Mouse (Mus musculus): Measurements from ENCODE around the gene Dctn2. TPM values are rescaled to one million over a fixed set of nuclear protein-coding genes. Genes with fewer than 3 reads are reported as not detected.

Gene Dctn2
- total RNA-seq, 2 experiments from 2014 or later: 144 to 154 TPM

DNA sequence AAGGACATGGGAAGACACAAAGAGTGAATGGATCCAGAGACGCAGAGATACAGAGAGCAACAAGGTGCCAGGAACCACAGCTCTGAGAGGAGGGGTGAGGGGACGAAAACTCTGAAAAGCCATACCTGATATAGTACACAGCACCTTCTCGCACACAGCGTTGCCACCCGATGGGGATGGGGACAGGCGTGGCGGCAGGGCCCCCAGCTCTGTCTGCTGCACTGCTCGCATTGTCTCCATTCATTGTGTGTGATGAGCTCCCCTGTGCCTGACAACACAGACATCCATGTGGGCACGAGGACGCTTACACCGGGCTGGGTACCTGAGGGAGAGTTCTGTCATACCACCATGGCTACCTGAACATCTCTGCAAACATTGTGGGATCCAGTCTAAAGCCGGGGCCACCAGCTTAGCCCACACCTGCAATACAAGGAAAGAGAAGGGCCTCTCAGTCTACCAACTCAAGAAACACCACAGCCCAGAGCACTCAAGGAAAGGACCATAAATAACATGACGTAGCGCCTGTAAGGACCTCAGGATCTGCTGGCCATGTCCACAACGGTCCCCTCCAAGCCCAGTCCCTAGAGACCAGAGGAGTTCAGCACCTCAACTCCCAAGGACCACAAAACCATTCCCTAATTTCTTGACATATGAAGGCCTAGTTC, 21.2 kb downstream of the Dctn2 start:
- intact Hi-C loops (cut with DNase I): loop anchor here (1.0 to 5.0 kb wide), 2 partner anchors 19 to 380 kb away; partner anchors contain the start of genes Nab2 and Nemp1
- no peak for DNase-seq

DNA sequence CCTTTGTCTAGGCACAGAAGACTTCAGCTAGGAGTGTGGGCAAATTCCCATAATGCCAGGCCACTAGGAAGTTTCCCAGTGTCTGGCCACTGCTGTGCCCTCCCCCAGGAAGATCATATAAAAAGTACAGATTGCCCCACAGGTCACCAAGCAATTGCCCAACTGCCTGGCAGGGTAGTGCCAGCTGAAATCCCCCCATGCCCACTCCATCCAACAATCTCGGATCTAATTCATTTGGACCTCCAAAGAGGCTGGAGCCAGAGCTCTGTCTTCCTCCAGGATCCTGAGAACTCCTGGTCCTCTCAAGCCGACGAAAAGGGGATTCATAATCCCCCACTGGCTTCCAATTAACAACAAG, 21.7 kb downstream of the Dctn2 start:
- intact Hi-C loops (cut with DNase I): loop anchor here (1.0 to 5.0 kb wide), 2 partner anchors 20 to 379 kb away; partner anchors contain the start of genes Nab2 and Nemp1
- DNase-seq: no peak

DNA sequence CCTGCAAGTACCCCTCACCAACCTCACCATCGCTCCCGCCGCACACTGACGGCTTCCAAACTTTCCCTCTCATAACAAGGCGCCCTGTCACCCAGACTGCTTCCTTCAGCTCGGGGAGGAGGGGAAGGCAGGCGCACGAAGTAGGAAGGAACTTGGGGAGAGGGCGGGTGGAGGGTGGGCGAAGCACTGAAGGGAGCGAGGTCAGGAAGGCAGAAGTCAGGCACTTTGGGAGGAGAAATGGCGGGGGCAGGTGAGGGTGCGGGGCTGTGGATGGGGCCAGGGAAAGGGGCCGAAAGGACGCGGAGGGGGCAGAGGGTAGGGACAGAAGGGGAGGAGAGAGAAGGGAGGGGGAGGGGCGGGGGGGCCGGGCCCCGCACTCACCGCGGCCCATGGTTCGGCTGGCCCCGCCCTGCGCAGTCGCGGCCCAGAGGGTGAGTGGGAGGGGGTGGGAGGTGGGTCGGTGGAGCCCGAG, 22.2 kb downstream of the Dctn2 start:
- intact Hi-C loops (cut with DNase I): loop anchor here (5.0 kb wide), 1 partner anchor 379 kb away; the partner anchor contains the start of genes Nab2 and Nemp1
- peak in 1 of 2 experiments; percentile 62 for DNase-seq

DNA sequence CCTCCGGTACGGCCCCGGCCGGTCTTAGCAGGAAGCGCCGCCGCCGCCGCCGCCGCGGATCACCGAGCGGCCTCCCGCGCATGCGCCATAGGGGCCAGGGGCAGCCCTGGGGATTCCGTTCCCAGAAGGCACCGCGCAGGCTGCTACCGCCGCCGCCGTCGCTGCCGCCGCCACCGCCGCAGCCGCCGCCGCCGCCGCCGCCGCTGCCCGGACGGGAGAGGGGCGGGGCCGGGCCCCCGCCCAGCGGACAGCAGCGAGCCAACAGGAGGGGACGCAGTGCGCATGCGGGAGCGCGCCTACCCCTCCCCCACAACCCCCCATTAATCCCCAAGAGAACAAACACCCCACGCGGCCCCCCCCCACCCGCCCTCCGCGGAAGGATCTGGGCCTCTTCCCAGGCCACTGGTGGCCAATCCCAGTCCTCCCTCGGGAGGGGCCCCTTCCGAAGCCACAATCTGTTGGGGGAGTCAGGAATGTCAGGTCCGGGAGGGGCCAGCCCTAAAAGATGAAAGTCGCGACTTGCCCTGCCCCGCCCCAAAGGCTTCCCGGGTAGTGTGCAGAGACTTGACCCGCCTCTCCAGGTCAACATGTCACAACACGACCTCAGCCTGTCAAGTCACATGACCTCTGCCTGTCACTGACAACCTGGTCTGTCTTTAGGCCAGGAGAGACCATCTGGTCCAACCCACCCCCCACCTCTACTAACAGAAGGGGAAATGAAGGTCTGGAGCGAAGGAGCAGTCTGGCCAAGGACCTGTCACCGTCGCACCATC, 22.8 kb downstream of the Dctn2 start, which contains the start of gene Mbd6:
TSS of gene Mbd6 (minus strand) at position 219 of the 773 bp plus-strand sequence.
- intact Hi-C loops (cut with DNase I): loop anchor here (5.0 kb wide), 1 partner anchor 378 kb away; the partner anchor contains the start of genes Nab2 and Nemp1
- peak; percentile 89 to 92 for DNase-seq

DNA sequence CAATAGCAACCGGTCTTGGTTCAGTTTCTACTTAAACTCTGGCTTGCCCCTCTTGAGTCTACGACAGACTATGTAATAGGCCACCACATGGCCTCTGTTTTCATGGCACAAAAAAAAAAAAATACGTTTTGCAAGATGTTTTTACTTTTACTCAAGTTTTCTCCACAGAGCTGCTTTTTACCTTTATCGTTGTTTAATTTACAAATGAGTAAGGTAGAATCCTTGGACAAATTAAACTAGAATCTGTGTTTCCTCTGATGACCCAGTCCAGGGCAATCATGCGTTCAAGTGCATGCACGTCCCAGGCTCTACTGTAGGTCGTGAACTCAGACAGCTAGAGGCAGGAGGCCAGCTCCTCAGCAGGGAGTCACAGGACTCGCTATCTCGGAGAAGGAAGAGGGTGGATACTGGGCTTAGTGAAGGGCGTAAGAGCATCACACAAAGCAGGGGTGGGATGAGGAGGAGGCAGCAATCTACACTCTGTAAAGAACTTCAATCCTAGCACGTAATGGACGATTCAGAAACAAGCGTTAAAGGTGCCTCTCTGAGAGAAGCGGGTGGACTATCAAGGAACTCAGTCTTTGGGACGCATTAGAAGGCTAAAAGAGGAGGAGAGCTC, 23.5 kb downstream of the Dctn2 start:
- intact Hi-C loops (cut with DNase I): loop anchor here (5.0 kb wide), 2 partner anchors 378 to 803 kb away; partner anchors contain the start of genes Baz2a, Nab2 and Nemp1
- peak; percentile 66 to 75 for DNase-seq

DNA sequence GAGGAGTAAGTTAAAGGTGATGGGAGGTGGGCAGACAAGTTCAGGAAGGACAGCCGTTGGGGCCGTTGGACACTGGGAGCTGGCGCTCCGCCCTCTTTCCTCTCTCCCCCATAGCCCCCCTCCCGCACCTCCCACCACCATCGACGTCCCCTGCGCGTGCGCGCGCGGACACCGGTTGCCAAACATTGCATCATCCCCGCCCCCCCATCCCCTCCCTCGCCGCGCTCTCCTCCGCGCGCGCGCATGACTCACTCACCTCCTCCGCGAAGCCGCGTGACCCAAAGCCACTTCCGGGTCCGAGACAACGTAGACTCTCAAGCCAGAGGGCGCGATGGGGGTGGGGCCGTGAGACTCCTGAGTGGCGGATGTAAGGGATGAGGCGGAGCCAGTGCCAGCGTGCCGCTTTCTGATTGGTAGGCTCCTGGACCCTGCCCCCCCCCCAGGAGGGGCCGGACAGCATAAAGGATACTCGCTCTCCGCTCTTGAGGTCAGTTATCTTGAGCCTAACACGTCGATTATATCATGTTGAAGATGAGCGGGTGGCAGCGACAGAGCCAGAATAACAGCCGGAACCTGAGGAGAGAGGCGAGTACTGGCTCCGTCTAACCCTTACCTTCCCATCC, 24.2 kb downstream of the Dctn2 start:
- peak; percentile 99 for DNase-seq
- intact Hi-C loops (cut with DNase I): loop anchor here (5.0 kb wide), 1 partner anchor 802 kb away; the partner anchor contains the start of gene Baz2a

DNA sequence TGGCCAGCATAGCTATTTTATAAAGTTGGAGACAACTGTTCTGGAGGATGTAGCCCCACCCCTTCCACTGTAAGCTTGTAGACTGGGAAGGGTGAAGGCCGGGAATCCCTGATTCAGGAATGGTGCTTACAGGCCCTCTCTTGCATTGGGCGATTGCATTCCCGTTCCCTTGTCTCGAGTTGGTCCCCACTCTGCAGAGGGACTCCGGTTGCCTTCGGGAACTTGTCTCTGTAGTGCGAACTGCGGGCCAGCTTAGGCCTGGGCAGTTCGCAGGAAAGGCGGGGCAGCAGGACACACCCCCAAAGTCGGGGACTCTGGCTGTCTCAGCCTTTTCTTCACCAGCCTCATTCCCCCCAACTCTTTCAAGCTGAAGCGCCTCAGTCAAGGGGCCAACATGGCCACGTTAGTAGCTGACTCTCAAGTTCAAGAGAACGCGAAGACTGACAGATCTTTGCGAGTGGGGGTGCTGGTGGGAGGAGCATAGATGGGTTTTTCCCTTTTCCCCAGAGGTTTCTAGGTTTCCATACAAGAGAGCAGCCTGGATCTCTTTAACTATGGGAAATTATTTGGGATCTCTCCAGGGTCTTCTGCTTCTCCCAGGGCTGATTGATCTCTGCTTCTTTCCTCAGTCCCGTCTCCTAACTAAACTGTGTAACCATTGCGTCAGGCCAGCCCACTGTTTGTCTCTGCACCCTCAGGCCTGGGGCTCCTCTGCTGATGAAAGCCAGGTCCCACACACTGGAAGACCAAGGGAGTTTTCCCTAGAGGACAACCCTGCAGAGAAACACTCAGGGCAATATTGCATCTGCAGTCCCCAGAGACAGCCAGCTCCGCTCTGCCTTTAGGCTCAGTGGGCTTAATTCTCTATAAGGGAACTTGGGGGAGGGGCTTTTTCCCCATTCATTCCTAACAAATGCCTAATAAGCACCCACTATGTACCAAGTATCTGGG, 25.0 kb downstream of the Dctn2 start:
- peak in 1 of 2 experiments; percentile 65 for DNase-seq
- intact Hi-C loops (cut with DNase I): loop anchor here (1.0 to 5.0 kb wide), 2 partner anchors 20 to 801 kb away; partner anchors contain the start of genes Baz2a and Mars

DNA sequence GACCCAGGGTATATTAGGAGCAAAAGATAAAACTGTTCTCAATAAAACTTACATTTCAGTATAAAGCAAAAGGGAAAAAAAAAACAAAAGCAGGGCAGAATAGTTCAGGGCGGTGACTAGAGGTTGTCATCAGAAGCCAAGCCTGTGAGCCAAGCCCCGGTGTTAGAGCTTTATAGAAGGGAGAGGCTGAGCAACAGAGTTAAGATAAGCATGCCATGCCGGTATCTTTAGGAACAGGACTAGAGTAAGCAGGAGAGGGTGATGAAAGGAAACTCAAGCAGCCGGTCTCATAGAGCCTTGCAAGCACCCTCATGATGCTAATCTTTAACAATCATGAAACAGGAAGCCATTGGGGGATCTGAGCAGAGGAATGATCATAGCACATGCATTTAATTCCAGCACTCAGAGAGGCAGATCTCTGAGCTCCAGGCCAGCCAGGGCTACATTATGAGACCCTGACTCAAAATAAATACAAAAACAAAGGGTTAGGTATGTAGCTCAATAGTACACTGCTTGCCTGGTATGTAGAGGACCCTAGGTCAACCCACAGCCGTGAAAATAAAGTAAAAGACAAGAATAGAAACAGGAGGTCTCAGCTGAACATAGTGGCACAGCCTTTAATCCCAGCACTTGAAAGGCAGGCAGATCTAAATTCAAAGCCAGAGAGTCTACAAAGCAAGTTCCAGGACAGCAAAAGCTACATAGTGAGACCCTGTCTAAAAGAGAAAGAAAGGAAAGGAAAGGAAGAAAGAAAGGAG, 25.9 kb downstream of the Dctn2 start:
- intact Hi-C loops (cut with DNase I): loop anchor here (1.0 to 5.0 kb wide), 2 partner anchors 19 to 800 kb away; partner anchors contain the start of genes Baz2a and Mars
- DNase-seq: no peak

DNA sequence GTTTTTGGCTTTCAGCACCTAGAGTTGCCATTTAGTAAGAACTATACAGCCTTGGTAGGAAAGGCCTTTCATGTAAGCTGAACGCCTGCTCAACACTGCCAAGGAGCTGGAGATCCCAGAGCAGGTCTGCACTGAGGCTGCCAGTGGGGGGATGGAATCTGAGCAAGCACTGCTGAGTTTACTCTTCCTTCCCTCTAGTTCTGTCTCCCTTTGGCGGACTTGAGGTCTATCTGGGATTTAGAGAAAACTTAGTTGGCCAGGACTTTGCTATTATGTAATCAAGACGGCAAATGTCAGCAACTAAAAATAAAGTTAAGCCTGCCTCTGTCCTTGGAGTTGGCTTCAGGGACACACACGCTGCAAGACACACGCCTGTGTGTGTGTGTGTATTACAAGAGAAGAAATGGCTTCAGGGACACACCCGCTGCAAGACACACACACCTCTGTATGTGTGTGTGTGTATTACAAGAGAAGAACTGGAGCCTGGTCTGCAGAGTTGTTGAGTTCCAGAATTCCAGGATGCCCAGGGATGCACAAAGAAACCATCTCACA, 26.9 kb downstream of the Dctn2 start:
- intact Hi-C loops (cut with DNase I): loop anchor here (5.0 kb wide), 1 partner anchor 799 kb away; the partner anchor contains the start of gene Baz2a
- peak in 1 of 2 experiments; percentile 63 for DNase-seq

DNA sequence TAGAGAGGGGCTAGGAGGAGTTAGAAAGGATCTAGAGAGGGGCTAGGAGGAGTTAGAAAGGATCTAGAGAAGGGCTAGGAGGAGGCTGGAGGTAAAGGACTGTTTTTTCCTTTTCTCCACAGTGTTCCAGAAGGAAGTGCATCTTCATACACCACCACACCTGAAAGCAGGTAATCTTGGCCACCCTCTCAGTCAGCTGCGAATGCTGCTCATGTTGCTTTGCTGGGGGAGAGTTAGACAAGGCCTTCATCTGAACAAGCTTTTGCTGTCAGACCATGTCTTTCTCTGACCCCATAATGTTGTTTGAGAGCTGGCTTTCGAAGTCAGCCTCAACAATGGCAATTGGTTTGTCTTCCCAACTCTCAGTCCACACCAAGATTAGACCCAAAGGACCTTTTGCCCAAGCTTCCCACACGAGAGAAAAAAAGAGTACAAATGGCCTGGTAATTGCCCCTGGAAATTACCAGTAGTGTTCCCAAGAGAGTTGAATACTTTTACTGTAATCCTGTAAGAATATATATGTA, 27.5 kb downstream of the Dctn2 start:
- DNase-seq: no peak
- intact Hi-C loops (cut with DNase I): loop anchor here (5.0 kb wide), 1 partner anchor 799 kb away; the partner anchor contains the start of gene Baz2a

DNA sequence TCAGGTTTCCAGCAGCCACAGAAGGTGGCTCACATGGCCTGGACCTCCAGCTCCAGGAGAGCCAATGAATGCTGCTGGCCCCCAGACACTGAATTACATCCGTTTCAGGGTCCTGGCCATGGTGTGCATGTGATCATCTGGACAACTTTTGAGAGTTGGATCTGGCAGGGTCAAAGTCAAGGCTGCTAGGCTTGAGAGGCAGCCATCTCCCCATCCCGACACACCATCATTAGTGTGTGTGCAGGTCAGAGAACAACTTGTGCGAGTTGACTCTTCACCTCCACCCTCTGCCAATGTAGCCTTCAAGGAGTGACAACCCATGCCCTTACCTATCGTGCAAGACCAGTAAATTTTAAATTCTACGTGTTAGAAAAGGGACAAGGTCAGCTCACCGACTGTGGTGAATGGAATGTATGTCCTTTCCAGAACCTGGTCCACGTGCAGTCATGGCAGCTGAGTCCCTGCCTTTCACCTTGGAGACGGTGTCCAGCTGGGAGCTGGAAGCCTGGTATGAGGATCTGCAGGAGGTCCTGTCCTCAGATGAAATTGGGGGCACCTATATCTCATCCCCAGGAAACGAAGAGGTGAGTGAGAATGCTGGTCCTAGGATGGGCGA, 28.8 kb downstream of the Dctn2 start:
- intact Hi-C loops (cut with DNase I): loop anchor here (5.0 kb wide), 1 partner anchor 797 kb away; the partner anchor contains the start of gene Baz2a
- DNase-seq: no peak

DNA sequence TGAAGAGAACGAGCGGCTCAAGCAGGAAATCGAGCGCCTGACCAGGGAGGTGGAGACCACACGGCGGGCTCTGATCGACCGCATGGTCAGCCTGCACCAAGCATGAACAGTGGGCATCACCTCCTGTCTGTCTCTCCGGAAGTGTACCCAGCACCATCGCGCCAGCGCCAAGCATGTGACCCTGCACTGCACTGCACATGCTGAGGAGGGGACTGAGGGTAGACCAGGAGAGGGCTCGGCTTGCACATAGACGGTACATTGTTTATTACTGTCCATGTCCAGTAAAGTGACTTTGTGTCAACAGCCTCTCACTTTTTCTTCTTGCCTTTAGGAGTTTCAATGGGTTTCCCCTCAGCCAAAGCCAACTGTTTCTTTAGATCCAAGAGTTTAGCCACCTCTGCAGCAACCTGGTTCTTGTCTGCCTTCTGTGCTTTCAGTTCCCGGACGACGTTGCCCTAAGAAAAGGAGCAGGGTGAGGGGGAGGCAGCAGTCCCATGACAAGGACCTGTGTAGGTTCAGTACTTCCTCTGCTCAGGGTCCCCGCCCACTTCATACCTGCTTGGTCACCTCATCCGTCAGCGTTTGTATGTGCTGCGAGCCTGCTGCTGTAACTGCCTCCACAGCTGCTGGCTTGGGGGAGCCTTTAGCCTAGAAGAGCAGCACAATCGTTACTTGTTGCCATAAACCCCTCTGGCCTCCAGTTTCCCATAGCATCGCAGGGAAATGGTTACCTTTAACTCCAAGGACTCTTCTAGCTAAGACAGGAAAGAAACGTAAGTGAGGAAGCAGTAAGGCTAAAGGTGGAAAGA, 30.0 kb downstream of the Dctn2 start:
- DNase-seq: no peak
- intact Hi-C loops (cut with DNase I): no loop called here

DNA sequence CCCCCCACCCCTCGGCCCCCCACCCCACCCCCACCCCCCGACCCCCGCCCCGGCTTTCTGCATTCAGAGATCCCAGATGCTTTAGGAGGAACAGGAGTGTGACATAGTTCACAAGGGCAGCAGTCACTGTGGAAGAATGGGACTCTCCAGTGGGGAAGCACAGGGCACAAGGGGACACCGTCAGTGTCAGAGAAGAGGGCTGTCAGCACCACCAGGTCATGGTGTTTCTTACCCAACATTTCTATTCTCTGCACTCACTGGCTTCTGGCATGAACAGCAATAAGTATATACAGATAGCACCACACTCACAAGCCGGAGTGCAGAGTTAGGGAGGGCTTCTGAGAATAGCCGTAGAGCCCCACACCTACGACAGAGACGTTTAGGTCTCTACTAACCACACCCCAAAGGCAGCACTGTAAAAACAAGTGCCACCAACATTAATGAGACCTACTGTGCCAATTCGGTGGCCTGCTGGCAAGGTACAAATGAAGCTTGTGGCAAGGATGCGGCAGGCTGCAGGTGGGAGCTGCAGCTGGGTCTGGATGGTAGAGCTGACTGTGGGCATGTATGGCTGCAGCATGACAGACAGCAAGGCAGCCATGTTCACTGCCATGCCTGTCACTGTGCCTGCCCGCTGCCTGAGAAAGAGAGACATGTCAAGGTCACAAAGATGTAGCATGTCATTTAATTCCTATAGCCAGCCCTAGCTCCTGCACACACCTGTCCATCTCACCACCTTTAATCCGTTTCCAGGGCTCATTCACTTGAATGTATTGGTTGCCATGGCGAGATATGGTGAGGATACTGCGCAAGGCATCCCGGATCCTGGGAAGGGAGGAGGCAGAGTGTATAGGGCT, 31.1 kb downstream of the Dctn2 start:
- intact Hi-C loops (cut with DNase I): no loop called here
- DNase-seq: no peak

DNA sequence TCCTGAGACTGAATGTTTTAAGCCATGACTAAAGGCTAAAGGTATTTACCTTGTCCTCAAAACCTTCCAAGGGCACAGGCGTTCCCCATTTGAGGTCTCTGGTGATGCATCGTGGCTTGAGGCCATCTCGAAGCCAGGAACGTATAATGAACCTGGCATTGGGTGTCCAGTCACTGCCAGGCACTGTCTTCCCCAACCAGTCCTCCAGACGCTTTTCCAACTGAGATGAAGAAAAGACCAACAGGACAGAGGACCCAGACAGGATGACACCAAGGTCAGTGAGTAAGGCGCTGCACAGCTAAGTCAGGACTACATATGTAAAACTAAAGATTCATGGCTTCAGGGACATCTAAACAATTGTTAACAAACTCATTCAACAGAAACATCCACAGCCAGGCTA, 34.2 kb downstream of the Dctn2 start:
- intact Hi-C loops (cut with DNase I): no loop called here
- DNase-seq: no peak

DNA sequence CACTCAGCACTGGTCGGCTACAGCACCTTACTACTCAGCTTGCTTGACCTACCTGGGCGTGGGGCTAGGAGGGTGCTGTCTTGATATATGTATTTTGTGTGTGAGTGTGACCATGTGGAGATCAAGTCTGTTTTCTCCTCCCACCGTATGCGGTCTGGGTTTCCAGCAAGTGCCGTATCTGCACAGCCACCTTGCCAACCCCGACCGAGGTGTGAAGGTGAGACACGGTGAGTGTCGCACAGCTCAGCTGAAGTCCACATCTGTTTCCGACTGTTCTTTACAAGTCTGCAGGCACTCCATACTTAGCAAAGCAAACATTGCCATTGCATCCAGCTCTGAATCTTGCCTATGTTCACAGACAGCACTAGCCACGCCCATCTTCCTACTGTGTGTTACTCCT, 37.0 kb downstream of the Dctn2 start:
- intact Hi-C loops (cut with DNase I): no loop called here
- DNase-seq: no peak
